Mouse (Mus musculus) macrophage (primary cell): ENCODE results near the gene Elf1. TPM values are rescaled to one million over a fixed set of nuclear protein-coding genes. Genes with fewer than 3 reads are reported as not detected.

Experiments used
- H3K27ac ChIP-seq: fragments of 350-480 bp; formaldehyde crosslinking; 2 replicates; pipeline ENCODE4 v1.9.0; 2021
- H3K36me3 ChIP-seq: fragments of 350-480 bp; formaldehyde crosslinking; 2 replicates; pipeline ENCODE4 v1.9.0; 2021; ENCODE audit errors: inconsistent target
- H3K4me3 ChIP-seq: fragments of 350-480 bp; formaldehyde crosslinking; 2 replicates; pipeline ENCODE4 v1.9.0; 2021; ENCODE audit errors: inconsistent target
- H3K79me2 ChIP-seq: fragments of 350-480 bp; formaldehyde crosslinking; 2 replicates; pipeline ENCODE4 v1.9.0; 2021; ENCODE audit errors: inconsistent target
- WGBS: methylation state at CpG from one replicate; pipeline ENCODE4 v1.1.7; 2026; ENCODE audit warnings: inconsistent platforms; ENCODE audit not compliant: missing documents; 5-methylcytosine and 5-hydroxymethylcytosine counted together
- polyA plus RNA-seq: library from polyadenylated mRNA; stranded (reverse); fragments of 250-400 nt; gene quantifications from 3 replicates; pipeline ENCODE4 v1.2.4, GENCODE M21; 2018; ENCODE audit warnings: inconsistent platforms

Elf1 gene
- polyA plus RNA-seq, 1 experiment from 2014 or later, result 64.9 TPM

DNA sequence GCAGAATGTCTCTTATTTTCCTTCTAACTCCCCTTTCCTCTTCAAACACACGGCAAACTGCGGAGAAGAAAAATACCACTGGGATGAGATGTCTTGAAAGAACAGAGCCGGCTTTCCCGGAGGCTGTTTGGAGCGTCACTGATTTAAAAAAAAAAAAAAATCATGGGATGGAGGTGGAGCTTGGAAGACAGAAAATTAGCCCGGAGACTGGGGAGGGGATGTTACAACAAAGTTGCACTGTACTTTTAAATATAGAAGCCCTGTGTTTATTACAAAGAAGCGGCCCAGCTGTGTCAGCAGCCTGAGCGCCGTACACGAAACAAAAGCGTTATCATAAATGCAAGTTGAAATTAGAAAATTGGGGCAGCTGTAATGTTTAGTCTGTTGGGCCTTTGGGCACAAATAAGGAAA, 1.3 kb downstream of the Elf1 start:
- peak overlapping the region; percentile 55 for H3K4me3 ChIP-seq
- H3K79me2 ChIP-seq, result peaks cover 84% of the 10 kb centered on the region
- no peaks in the 10 kb centered on the region for H3K36me3 ChIP-seq
- WGBS, result 0% methylated on average over 11 of the region's 11 CpGs
- peak overlapping the region; percentile 79 for H3K27ac ChIP-seq

DNA sequence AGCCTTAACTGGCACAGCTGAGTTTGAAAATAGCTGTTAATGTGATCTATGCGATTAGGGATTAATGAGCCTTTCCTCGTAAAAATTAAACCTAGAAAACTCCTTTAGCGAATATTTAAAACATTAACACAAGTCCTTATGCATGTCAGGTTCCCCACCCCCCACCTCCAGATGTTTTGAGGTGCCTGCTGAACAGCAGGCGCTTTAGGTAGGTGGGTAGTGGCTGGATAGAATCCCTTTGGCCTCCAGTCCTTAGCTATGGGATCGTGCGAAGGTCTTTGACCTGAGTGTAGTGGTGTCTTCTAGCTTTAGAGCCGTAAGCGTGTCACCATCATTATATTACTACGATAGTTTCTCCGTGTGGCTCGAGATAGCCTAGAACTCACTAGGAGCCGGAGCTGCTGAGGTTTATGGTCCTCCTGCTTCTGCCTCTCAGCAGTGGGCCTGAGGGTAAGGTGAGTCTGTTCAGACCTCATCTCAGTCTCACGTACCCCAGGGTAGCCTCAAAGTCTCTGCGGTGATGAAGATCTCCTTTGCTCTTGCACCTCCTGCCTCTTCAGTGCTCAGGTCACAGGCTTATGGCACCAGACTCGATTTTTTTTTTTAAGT, 1.9 kb downstream of the Elf1 start:
- Histone ChIP-seq H3K36me3 (no peaks in the 10 kb centered on the region), H3K4me3 (peak overlapping the region; percentile 55), H3K79me2 (peaks cover 84% of the 10 kb centered on the region), H3K27ac (peak overlapping the region; percentile 79)
- WGBS, result 49% methylated on average over 15 of the region's 15 CpGs

- Histone ChIP-seq H3K4me3 (peak overlapping the region; percentile 55; the same call in 1 of the 2 replicates), H3K36me3 (no peaks in the 10 kb centered on the region), H3K27ac (0 out of 2 replicates have a peak overlapping the region, but pooled peaks have one; percentile 79), H3K79me2 (peaks cover 84% of the 10 kb centered on the region)
- 83% methylated on average over 8 of the region's 8 CpGs for WGBS
These were observed 2.7 kb downstream of the Elf1 start for GRCm38 (mm10) chr14:79483611-79484120.

- H3K79me2 ChIP-seq, result peaks cover 95% of the 10 kb centered on the region
- H3K4me3 ChIP-seq, result no peak overlapping the region
- peaks cover 4% of the 10 kb centered on the region; the same call in 1 of the 2 replicates for H3K36me3 ChIP-seq
- H3K27ac ChIP-seq, result no peak overlapping the region
- WGBS, result 64% methylated on average over 8 of the region's 8 CpGs
These were observed 5.6 kb downstream of the Elf1 start for GRCm38 (mm10) chr14:79486617-79486992.

- 28% methylated on average over 19 of the region's 19 CpGs for WGBS
- Histone ChIP-seq H3K27ac (no peak overlapping the region), H3K4me3 (no peak overlapping the region; the same call in 1 of the 2 replicates), H3K79me2 (peaks cover 100% of the 10 kb centered on the region), H3K36me3 (peaks cover 4% of the 10 kb centered on the region; the same call in 1 of the 2 replicates)
These were observed 6.2 kb downstream of the Elf1 start for GRCm38 (mm10) chr14:79486993-79487731.

- Histone ChIP-seq H3K4me3 (no peak overlapping the region), H3K79me2 (peaks cover 100% of the 10 kb centered on the region), H3K27ac (no peak overlapping the region), H3K36me3 (peaks cover 4% of the 10 kb centered on the region; the same call in 1 of the 2 replicates)
- 95% methylated on average over 9 of the region's 9 CpGs for WGBS
These were observed 7.5 kb downstream of the Elf1 start for GRCm38 (mm10) chr14:79488531-79488930.

DNA sequence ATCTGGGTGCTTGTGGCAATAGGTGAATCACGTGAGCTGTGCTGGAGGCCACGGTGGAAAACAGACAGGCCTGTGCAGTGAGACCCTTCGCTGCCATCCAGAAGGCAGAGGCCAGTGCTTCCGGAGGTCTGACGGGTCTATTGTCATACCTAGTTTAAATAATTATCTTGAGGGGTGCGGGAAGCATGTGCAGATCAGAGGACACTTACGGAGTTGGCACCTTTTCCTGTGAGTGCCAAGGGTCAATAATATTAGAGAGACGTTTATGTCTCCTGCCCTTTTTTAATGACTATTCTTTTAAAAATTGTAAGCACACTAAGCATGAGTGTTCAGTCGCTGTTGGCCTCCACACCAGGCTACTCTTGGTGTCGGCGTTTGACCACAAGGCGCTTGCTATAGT, 8.2 kb downstream of the Elf1 start:
- Histone ChIP-seq H3K36me3 (peaks cover 4% of the 10 kb centered on the region; the same call in 1 of the 2 replicates), H3K79me2 (peaks cover 100% of the 10 kb centered on the region), H3K27ac (no peak overlapping the region), H3K4me3 (no peak overlapping the region)
- WGBS, result 97% methylated on average over 12 of the region's 12 CpGs

DNA sequence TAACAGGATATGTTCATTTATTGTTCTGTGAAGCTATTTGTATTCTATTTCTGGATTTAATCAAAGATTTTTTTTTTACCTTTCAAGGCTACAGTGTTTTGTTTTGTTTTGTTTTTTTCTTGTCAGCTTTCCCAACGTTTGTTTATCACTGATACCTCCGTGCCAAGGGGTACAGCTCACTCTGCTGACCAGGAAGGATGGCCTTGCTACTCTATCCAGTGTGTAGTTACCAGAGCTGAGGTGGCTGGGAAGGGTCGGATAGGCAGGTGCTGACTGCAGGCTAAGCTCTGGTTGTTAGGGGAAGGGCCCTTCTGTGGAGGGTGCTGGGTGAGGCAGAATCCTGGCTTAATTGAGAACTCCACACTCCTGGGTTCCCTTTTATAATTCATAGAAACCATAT, 9.3 kb downstream of the Elf1 start:
- H3K4me3 ChIP-seq, result no peak overlapping the region
- peaks cover 100% of the 10 kb centered on the region for H3K79me2 ChIP-seq
- WGBS, result 85% methylated on average over 3 of the region's 3 CpGs
- no peak overlapping the region for H3K27ac ChIP-seq
- peaks cover 4% of the 10 kb centered on the region; the same call in 1 of the 2 replicates for H3K36me3 ChIP-seq

DNA sequence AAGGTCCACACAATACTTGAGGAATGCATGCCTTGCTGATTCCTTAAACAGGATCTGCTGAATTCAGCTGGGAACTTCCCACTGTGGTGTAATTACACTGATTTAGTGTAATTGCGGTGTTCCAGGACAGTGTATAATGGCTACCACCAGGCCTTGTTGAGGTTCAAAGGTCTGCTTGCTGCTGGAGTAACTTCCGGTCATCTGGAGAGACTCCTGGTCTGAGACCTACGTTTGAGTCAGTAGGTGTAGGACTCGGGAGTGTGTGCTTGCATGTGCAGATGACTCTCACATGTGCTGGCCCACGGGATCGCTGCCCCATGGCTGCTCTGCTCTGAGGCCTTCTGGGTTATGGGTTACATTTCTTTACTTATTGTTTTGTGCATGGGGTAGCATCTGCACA, 13.4 kb downstream of the Elf1 start:
- Histone ChIP-seq H3K79me2 (peaks cover 97% of the 10 kb centered on the region), H3K36me3 (peaks cover 4% of the 10 kb centered on the region; the same call in 1 of the 2 replicates), H3K27ac (no peak overlapping the region), H3K4me3 (no peak overlapping the region)
- WGBS, result 93% methylated on average over 6 of the region's 6 CpGs

DNA sequence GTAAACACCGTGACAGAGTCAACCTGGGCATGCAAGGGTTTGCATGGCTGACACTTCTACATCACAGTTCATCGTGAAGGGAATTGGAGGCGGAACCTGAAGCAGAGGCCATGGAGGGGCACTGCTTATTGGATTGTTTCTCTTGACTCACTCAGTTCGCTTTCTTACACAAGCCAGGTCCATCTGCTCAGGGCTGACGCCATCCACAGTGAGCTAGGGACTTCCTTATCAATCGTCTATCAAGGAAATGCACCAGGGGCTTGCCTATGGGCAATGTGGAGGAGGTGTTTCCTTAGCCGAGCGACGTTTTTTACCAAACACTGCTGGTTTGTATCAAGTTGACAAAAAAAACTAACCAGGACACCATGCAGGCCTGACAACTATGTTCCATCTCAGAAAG, 18.3 kb downstream of the Elf1 start:
- Histone ChIP-seq H3K36me3 (no peaks in the 10 kb centered on the region; the same call in 1 of the 2 replicates), H3K4me3 (no peak overlapping the region), H3K27ac (no peak overlapping the region), H3K79me2 (peaks cover 97% of the 10 kb centered on the region)
- WGBS, result 62% methylated on average over 9 of the region's 9 CpGs

DNA sequence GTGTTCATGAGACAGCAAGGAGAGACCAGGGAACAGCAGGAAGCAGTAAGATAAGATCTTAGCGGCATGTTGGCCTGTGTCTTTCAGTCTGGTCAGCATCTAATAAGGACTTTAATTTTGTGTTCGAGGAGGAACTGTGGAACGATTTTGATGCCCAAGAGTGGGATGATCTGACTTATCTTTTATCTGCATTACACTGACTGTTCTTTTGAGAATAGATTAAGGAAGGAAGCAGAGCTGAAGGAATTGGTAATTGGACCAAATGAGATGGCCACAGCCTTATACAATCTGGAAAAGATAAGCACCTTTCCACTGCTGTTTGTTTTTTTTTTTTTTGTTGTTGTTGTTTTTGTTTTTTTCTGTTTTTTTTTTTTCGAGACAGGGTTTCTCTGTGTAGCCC, 19.8 kb downstream of the Elf1 start:
- H3K4me3 ChIP-seq, result no peak overlapping the region
- no peaks in the 10 kb centered on the region; the same call in 1 of the 2 replicates for H3K36me3 ChIP-seq
- peaks cover 97% of the 10 kb centered on the region for H3K79me2 ChIP-seq
- H3K27ac ChIP-seq, result no peak overlapping the region
- 37% methylated on average over 3 of the region's 4 CpGs for WGBS

DNA sequence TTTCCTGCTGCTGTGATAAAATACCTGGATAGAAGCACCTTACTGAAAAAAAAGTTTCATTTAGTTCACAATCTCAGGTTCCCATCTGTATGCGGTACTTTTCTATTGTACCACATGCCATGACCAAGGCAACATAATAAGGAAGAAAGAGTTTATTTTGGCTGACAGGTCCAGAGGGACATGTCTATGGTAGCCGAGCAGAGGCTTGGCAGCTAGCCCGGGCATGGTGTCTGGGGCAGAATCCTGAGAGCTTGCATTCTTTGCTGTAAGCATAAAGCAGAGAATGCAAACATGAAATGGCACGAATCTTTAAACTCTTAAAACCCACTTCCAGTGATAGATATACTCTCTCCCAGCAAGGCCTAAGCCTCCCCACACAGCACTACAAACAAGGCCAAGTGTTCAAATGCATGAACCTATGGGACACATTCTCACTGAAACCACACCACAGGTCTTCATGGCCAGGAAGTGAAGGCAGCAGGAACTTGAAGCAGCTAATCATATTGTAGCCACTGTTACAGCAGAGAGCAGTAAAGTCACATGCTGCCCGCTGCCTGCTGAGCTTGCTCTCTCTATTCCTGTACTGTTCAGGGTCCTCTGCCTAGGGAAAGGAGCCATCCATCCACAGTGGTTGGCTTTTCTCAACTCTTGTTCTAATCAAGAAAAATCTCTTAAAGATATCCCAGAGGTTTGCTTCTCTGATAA, 22.5 kb downstream of the Elf1 start:
- 73% methylated on average over 5 of the region's 5 CpGs for WGBS
- H3K27ac ChIP-seq, result peak overlapping the region; percentile 61
- H3K36me3 ChIP-seq, result no peaks in the 10 kb centered on the region
- H3K79me2 ChIP-seq, result peaks cover 100% of the 10 kb centered on the region
- H3K4me3 ChIP-seq, result no peak overlapping the region

DNA sequence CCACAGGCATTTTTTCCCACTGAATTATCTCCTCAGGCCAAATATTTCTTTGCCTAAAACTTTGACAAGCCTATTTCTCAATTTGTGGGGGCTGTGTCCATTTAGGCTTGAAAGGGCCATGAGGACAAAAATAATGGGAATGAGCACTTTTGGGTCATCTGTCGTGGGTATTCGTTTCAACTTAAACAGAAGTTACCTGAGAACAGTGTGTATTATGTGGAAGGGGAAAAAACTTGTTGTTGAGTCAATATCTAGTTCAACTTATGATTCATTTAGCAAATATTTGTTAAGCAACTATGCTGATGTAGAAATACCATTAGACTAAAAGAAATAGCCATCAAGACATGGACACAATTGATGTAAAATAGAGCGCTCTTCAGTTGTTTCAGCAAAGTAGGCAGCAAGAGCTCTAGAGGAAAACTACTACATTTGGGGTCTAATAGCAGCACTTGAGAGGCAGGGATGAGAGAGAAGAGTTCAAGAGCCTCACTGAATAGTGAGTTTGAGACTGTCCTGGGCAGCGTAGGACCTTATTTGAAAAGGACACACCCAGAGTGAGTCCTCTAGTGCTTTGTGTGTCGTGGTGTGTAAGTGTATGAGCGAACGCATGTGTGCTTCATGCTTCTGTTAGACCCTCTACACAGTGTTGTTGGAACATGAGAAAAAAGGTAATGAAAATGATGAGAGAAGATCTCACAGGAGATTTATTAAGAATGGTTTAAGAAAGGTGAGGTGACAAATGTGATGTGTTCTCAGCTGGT, 23.4 kb downstream of the Elf1 start:
- Histone ChIP-seq H3K27ac (peak overlapping the region; percentile 61), H3K79me2 (peaks cover 100% of the 10 kb centered on the region)
- WGBS, result 94% methylated on average over 7 of the region's 7 CpGs

GRCm38 (mm10) chr14:79506207-79506606, 25.2 kb downstream of the Elf1 start:
- H3K79me2 ChIP-seq, result peaks cover 100% of the 10 kb centered on the region
- no peak overlapping the region for H3K4me3 ChIP-seq
- no peak overlapping the region for H3K27ac ChIP-seq
- no peaks in the 10 kb centered on the region for H3K36me3 ChIP-seq
- 96% methylated on average over 9 of the region's 9 CpGs for WGBS

More for the DNA sequence above, 23.4 kb downstream of the Elf1 start:
- Histone ChIP-seq H3K4me3 (no peak overlapping the region), H3K36me3 (no peaks in the 10 kb centered on the region)
